Mouse (Mus musculus) kidney, postnatal 4 days (tissue): ENCODE results near the gene Nos1ap.
A peak's percentile ranks its signal among the peaks of the same experiment; 100 is the strongest.

Source experiments
- DNase-seq, 2 experiments: peaks; one replicate each; pipeline ENCODE4 v3.0.0; 2021; ENCODE audit warnings: mixed read lengths in 2 of 2

The Nos1ap gene

GRCm38 (mm10) chr1:170455910-170456700, 133.6 kb downstream of the Nos1ap start:
- DNase-seq: no peak

- no peak for DNase-seq
Observed at GRCm38 (mm10) chr1:170455387-170455786, 134.3 kb downstream of the Nos1ap start.

GRCm38 (mm10) chr1:170453455-170453854, 136.2 kb downstream of the Nos1ap start:
- no peak for DNase-seq

- DNase-seq: no peak
Observed at GRCm38 (mm10) chr1:170448244-170448643, 141.4 kb downstream of the Nos1ap start.

- no peak for DNase-seq
Observed at GRCm38 (mm10) chr1:170445458-170445857, 144.2 kb downstream of the Nos1ap start.

- DNase-seq: no peak
Observed at GRCm38 (mm10) chr1:170440367-170440766, 149.3 kb downstream of the Nos1ap start.

- peak in 1 of 2 experiments; percentile 50 for DNase-seq
Observed at GRCm38 (mm10) chr1:170438471-170439151, 151.1 kb downstream of the Nos1ap start.

GRCm38 (mm10) chr1:170434146-170434545, 155.5 kb downstream of the Nos1ap start:
- no peak for DNase-seq

- DNase-seq: no peak
Observed at GRCm38 (mm10) chr1:170433661-170434060, 156.0 kb downstream of the Nos1ap start.

GRCm38 (mm10) chr1:170432288-170432687, 157.4 kb downstream of the Nos1ap start:
- no peak for DNase-seq

- DNase-seq: peak in 1 of 2 experiments; percentile 47
Observed at GRCm38 (mm10) chr1:170431312-170431711, 158.3 kb downstream of the Nos1ap start.

- no peak for DNase-seq
Observed at GRCm38 (mm10) chr1:170430660-170431059, 159.0 kb downstream of the Nos1ap start.

- DNase-seq: no peak
Observed at GRCm38 (mm10) chr1:170429656-170430055, 160.0 kb downstream of the Nos1ap start.

GRCm38 (mm10) chr1:170428141-170428540, 161.5 kb downstream of the Nos1ap start:
- DNase-seq: no peak

GRCm38 (mm10) chr1:170424258-170424889, 165.3 kb downstream of the Nos1ap start:
- no peak for DNase-seq

GRCm38 (mm10) chr1:170423048-170423447, 166.6 kb downstream of the Nos1ap start:
- no peak for DNase-seq

- no peak for DNase-seq
Observed at GRCm38 (mm10) chr1:170422188-170422587, 167.5 kb downstream of the Nos1ap start.

- DNase-seq: no peak
Observed at GRCm38 (mm10) chr1:170419961-170420360, 169.7 kb downstream of the Nos1ap start.

- DNase-seq: peak in 1 of 2 experiments; percentile 39
Observed at GRCm38 (mm10) chr1:170418131-170418530, 171.5 kb downstream of the Nos1ap start.

- no peak for DNase-seq
Observed at GRCm38 (mm10) chr1:170416967-170417366, 172.7 kb downstream of the Nos1ap start.

- no peak for DNase-seq
Observed at GRCm38 (mm10) chr1:170416206-170416605, 173.5 kb downstream of the Nos1ap start.

GRCm38 (mm10) chr1:170415395-170415794, 174.3 kb downstream of the Nos1ap start:
- DNase-seq: no peak

GRCm38 (mm10) chr1:170410402-170411191, 179.1 kb downstream of the Nos1ap start:
- no peak for DNase-seq
